Mouse (Mus musculus) CH12.LX (cell line): ENCODE results near the gene Prkar2a. TPM values are rescaled to one million over a fixed set of nuclear protein-coding genes. Genes with fewer than 3 reads are reported as not detected.

Experiments
- DNase-seq: peaks from one replicate; pipeline ENCODE4 v3.0.0-alpha.2; 2013; ENCODE audit errors: extremely low read depth
- H3K27ac ChIP-seq: 2 replicates; pipeline ENCODE4 v1.5.1; 2012; ENCODE audit warnings: low read depth, mild to moderate bottlenecking, control low read depth, moderate library complexity; ENCODE audit not compliant: insufficient read depth
- H3K27me3 ChIP-seq: replicated peaks from 2 replicates; pipeline ENCODE3; 2012; ENCODE audit warnings: inconsistent platforms
- H3K36me3 ChIP-seq, 2 experiments: replicated peaks in 1 of 2; 2 replicates each; pipeline versions ENCODE3 to v1.6.1; 2012; ENCODE audit warnings: inconsistent platforms in 1 of 2, low read length in 1 of 2, mild to moderate bottlenecking in 1 of 2, mixed read lengths in 1 of 2, moderate library complexity in 1 of 2; ENCODE audit not compliant: control insufficient read depth in 1 of 2, insufficient read depth in 1 of 2
- H3K4me1 ChIP-seq, 2 experiments: 2 replicates each; pipeline ENCODE4 v1.6.1; 2012; ENCODE audit warnings: inconsistent platforms in 1 of 2, moderate library complexity in 1 of 2; ENCODE audit not compliant: insufficient read depth in 2 of 2, control insufficient read depth in 1 of 2
- H3K4me2 ChIP-seq: 2 replicates; pipeline ENCODE4 v1.6.1; 2012; ENCODE audit warnings: low read depth, mild to moderate bottlenecking, control low read depth; ENCODE audit not compliant: poor library complexity, insufficient read depth, severe bottlenecking
- H3K4me3 ChIP-seq, 3 experiments: fragments of 150-350 bp in 1 of 3; sonication (generic) in 1 of 3; replicated peaks in 1 of 3; 2 replicates each; pipeline versions ENCODE3 to v1.5.1; 2011 to 2012; ENCODE audit warnings: low read depth in 2 of 3, low read length in 2 of 3, mild to moderate bottlenecking in 2 of 3, moderate library complexity in 2 of 3, control low read depth in 1 of 3, improper control_type of control experiment in 1 of 3, inconsistent platforms in 1 of 3, mixed read lengths in 1 of 3; ENCODE audit not compliant: poor library complexity in 1 of 3
- H3K79me2 ChIP-seq: replicated peaks from 2 replicates; pipeline ENCODE4 v1.6.1; 2012; ENCODE audit warnings: mild to moderate bottlenecking, moderate library complexity; ENCODE audit not compliant: control insufficient read depth, poor library complexity, insufficient read depth, severe bottlenecking; ENCODE audit errors: extremely low read depth
- H3K9ac ChIP-seq: 2 replicates; pipeline ENCODE4 v1.6.1; 2012; ENCODE audit warnings: low read depth, mild to moderate bottlenecking, control low read depth, moderate library complexity; ENCODE audit not compliant: insufficient read depth
- H3K9me3 ChIP-seq: replicated peaks from 2 replicates; pipeline ENCODE3; 2012; ENCODE audit warnings: low read length, inconsistent platforms, mixed read lengths
- CTCF ChIP-seq, 2 experiments: IDR thresholded peaks in 1 of 2; conservative IDR thresholded peaks in 1 of 2; 2 replicates each; pipeline ENCODE4 v1.5.1; 2011 to 2012; ENCODE audit warnings: low read depth in 2 of 2, low read length in 2 of 2, improper control_type of control experiment in 1 of 2, inconsistent platforms in 1 of 2, mild to moderate bottlenecking in 1 of 2, moderate library complexity in 1 of 2
- ELF1 ChIP-seq: IDR thresholded peaks from 2 replicates; pipeline ENCODE4 v1.6.1; 2014; ENCODE audit warnings: low read depth, mild to moderate bottlenecking, inconsistent platforms, low read length, improper control_type of control experiment
- HCFC1 ChIP-seq: IDR thresholded peaks from 2 replicates; pipeline ENCODE4 v1.6.1; 2012; ENCODE audit warnings: low read depth, mild to moderate bottlenecking, inconsistent platforms, low read length, improper control_type of control experiment
- RAD21 ChIP-seq: IDR thresholded peaks from 2 replicates; pipeline ENCODE4 v1.6.1; 2011; ENCODE audit warnings: low read depth, mild to moderate bottlenecking, low read length, improper control_type of control experiment, moderate library complexity
- RCOR1 ChIP-seq: conservative IDR thresholded peaks from 2 replicates; pipeline ENCODE4 v1.6.1; 2012; ENCODE audit warnings: low read depth, mild to moderate bottlenecking, inconsistent platforms, low read length, improper control_type of control experiment
- SMC3 ChIP-seq: IDR thresholded peaks from 2 replicates; pipeline ENCODE4 v1.6.1; 2011; ENCODE audit warnings: low read depth, low read length, improper control_type of control experiment
- ZMIZ1 ChIP-seq: IDR thresholded peaks from 2 replicates; pipeline ENCODE4 v1.6.1; 2012; ENCODE audit warnings: low read depth, mild to moderate bottlenecking, inconsistent platforms, low read length, improper control_type of control experiment
- ZNF384 ChIP-seq: IDR thresholded peaks from 2 replicates; pipeline ENCODE4 v1.6.1; 2012; ENCODE audit warnings: low read depth, low read length, improper control_type of control experiment, inconsistent platforms
- dilution Hi-C: fragments of 300-500 bp; cut with MboI; formaldehyde crosslinking; loops from 2 replicates; pipeline ENCODE4 v1.14.3; 2020; ENCODE audit warnings: low sequenced_read_pairs; ENCODE audit not compliant: extremely low pct_unique_long_range_greater_than_20kb, extremely low pct_ligation_motif_present
- in situ Hi-C: fragments of 300-500 bp; cut with MboI; formaldehyde crosslinking; loops from 3 replicates; pipeline ENCODE4 v1.14.3; 2019; ENCODE audit warnings: low sequenced_read_pairs, low pct_ligation_motif_present, low pct_unique_long_range_greater_than_20kb, mixed read lengths
- polyA plus RNA-seq: library from polyadenylated mRNA; unstranded; fragments of >175 nt; gene quantifications from 2 replicates; pipeline ENCODE4 v1.2.1, GENCODE M21; 2012; ENCODE audit warnings: low read depth; ENCODE audit not compliant: insufficient read length
- total RNA-seq, 2 experiments: library from RNA; depleted of rRNA; stranded (reverse); fragments of 300-350 nt in 1 of 2; fragments of >200 nt in 1 of 2; gene quantifications; 2 replicates each; pipeline ENCODE4 v1.2.3; 2012 to 2014

Prkar2a gene
- total and polyA plus RNA-seq, 3 experiments, result 13.6 to 44.4 (median 14.9) TPM

GRCm38 (mm10) chr9:108799564-108799963, 110.5 kb downstream of the Prkar2a start:
- DNase-seq, result no peak
- H3K4me1 ChIP-seq, result peaks cover 11 to 48% of the 10 kb centered on the region in 2 experiments
- no peaks in the 10 kb centered on the region for H3K9me3 ChIP-seq
- no peak overlapping the region for H3K4me2 ChIP-seq
- in situ Hi-C loops (no loop called here), dilution Hi-C loops (no loop called here)
- peaks cover 51 to 81% of the 10 kb centered on the region in 2 experiments for H3K36me3 ChIP-seq
- TF ChIP-seq RCOR1, result no peak
- TF ChIP-seq HCFC1, result no peak
- TF ChIP-seq ELF1, result no peak
- peak; percentile 53 for TF ChIP-seq RAD21
- no peak for TF ChIP-seq ZMIZ1
- peak; percentile 75 for TF ChIP-seq ZNF384
- peak in 1 of 2 experiments; percentile 57; a peak in 2 of 4 replicates for TF ChIP-seq CTCF (conservative IDR thresholded peaks at IDR 0.05 in 1 of 2, IDR thresholded peaks at IDR 0.05 in 1 of 2; ENCODE audit: low read depth in 2 of 2, low read length in 2 of 2)
- peak; percentile 49 for TF ChIP-seq SMC3
- H3K9ac ChIP-seq, result no peak overlapping the region
- H3K79me2 ChIP-seq, result peaks cover 19% of the 10 kb centered on the region
- H3K4me3 ChIP-seq, result no peak overlapping the region
- H3K27ac ChIP-seq, result no peak overlapping the region
- H3K27me3 ChIP-seq, result no peaks in the 10 kb centered on the region

Other genes with a start within 250 kb of the Prkar2a start
- gene Ccdc71, start 228.8 kb upstream of the Prkar2a start, total RNA-seq (2012; rRNA removed), result 16.1 and 19.3 TPM in 2 replicates
- 13.0 and 14.5 TPM in 2 replicates for gene Ccdc71, start 228.8 kb upstream of the Prkar2a start, total RNA-seq (2014; rRNA removed)
- gene Ccdc71, start 228.8 kb upstream of the Prkar2a start, polyA plus RNA-seq, result 29.0 and 33.0 TPM in 2 replicates
- gene Klhdc8b, start 227.7 kb upstream of the Prkar2a start, total RNA-seq (2012; rRNA removed), result 3.1 and 3.5 TPM in 2 replicates
- 1.9 and 2.6 TPM in 2 replicates for gene Klhdc8b, start 227.7 kb upstream of the Prkar2a start, total RNA-seq (2014; rRNA removed)
- gene Klhdc8b, start 227.7 kb upstream of the Prkar2a start, polyA plus RNA-seq, result 3.4 and 5.2 TPM in 2 replicates
- 0.08 and 0.89 TPM in 2 replicates for gene Lamb2, start 209.6 kb upstream of the Prkar2a start, total RNA-seq (2012; rRNA removed)
- 0.04 TPM in 1 of 2 replicates, not detected in the other for gene Lamb2, start 209.6 kb upstream of the Prkar2a start, total RNA-seq (2014; rRNA removed)
- gene Lamb2, start 209.6 kb upstream of the Prkar2a start, polyA plus RNA-seq, result 0.11 and 0.17 TPM in 2 replicates
- 68.7 and 69.9 TPM in 2 replicates for gene Usp19, start 198.7 kb upstream of the Prkar2a start, total RNA-seq (2012; rRNA removed)
- 36.5 TPM in 2 replicates for gene Usp19, start 198.7 kb upstream of the Prkar2a start, total RNA-seq (2014; rRNA removed)
- 84.2 and 106 TPM in 2 replicates for gene Usp19, start 198.7 kb upstream of the Prkar2a start, polyA plus RNA-seq
- gene Qars, start 181.6 kb upstream of the Prkar2a start, total RNA-seq (2012; rRNA removed), result 271 and 322 TPM in 2 replicates
- 188 and 229 TPM in 2 replicates for gene Qars, start 181.6 kb upstream of the Prkar2a start, total RNA-seq (2014; rRNA removed)
- gene Qars, start 181.6 kb upstream of the Prkar2a start, polyA plus RNA-seq, result 270 and 293 TPM in 2 replicates
- gene Qrich1, start 172.5 kb upstream of the Prkar2a start, total RNA-seq (2012; rRNA removed), result 104 and 115 TPM in 2 replicates
- gene Qrich1, start 172.5 kb upstream of the Prkar2a start, total RNA-seq (2014; rRNA removed), result 117 and 118 TPM in 2 replicates
- gene Qrich1, start 172.5 kb upstream of the Prkar2a start, polyA plus RNA-seq, result 61.5 and 72.1 TPM in 2 replicates
- 405 and 494 TPM in 2 replicates for gene Impdh2, start 129.0 kb upstream of the Prkar2a start, total RNA-seq (2012; rRNA removed)
- gene Impdh2, start 129.0 kb upstream of the Prkar2a start, total RNA-seq (2014; rRNA removed), result 464 and 485 TPM in 2 replicates
- 472 and 483 TPM in 2 replicates for gene Impdh2, start 129.0 kb upstream of the Prkar2a start, polyA plus RNA-seq
- 24.6 and 25.7 TPM in 2 replicates for gene Ndufaf3, start 121.9 kb upstream of the Prkar2a start, total RNA-seq (2012; rRNA removed)
- 15.3 and 15.7 TPM in 2 replicates for gene Ndufaf3, start 121.9 kb upstream of the Prkar2a start, total RNA-seq (2014; rRNA removed)
- gene Ndufaf3, start 121.9 kb upstream of the Prkar2a start, polyA plus RNA-seq, result 27.2 and 30.7 TPM in 2 replicates
- 110 and 119 TPM in 2 replicates for gene Dalrd3, start 119.4 kb upstream of the Prkar2a start, total RNA-seq (2012; rRNA removed)
- gene Dalrd3, start 119.4 kb upstream of the Prkar2a start, total RNA-seq (2014; rRNA removed), result 52.6 and 57.4 TPM in 2 replicates
- 100 and 114 TPM in 2 replicates for gene Dalrd3, start 119.4 kb upstream of the Prkar2a start, polyA plus RNA-seq
- gene Wdr6, start 110.6 kb upstream of the Prkar2a start, total RNA-seq (2012; rRNA removed), result 14.3 and 17.8 TPM in 2 replicates
- 9.1 and 9.8 TPM in 2 replicates for gene Wdr6, start 110.6 kb upstream of the Prkar2a start, total RNA-seq (2014; rRNA removed)
- 14.9 and 16.3 TPM in 2 replicates for gene Wdr6, start 110.6 kb upstream of the Prkar2a start, polyA plus RNA-seq
- 9.1 and 11.0 TPM in 2 replicates for gene P4htm, start 91.6 kb upstream of the Prkar2a start, total RNA-seq (2012; rRNA removed)
- 4.8 and 5.4 TPM in 2 replicates for gene P4htm, start 91.6 kb upstream of the Prkar2a start, total RNA-seq (2014; rRNA removed)
- gene P4htm, start 91.6 kb upstream of the Prkar2a start, polyA plus RNA-seq, result 7.9 and 9.5 TPM in 2 replicates
- 28.1 and 29.0 TPM in 2 replicates for gene Arih2, start 39.9 kb upstream of the Prkar2a start, total RNA-seq (2012; rRNA removed)
- gene Arih2, start 39.9 kb upstream of the Prkar2a start, total RNA-seq (2014; rRNA removed), result 33.5 and 41.2 TPM in 2 replicates
- gene Arih2, start 39.9 kb upstream of the Prkar2a start, polyA plus RNA-seq, result 35.3 and 36.6 TPM in 2 replicates
- gene Slc25a20, start 27.2 kb upstream of the Prkar2a start, total RNA-seq (2012; rRNA removed), result 15.9 and 20.9 TPM in 2 replicates
- 18.9 and 20.8 TPM in 2 replicates for gene Slc25a20, start 27.2 kb upstream of the Prkar2a start, total RNA-seq (2014; rRNA removed)
- gene Slc25a20, start 27.2 kb upstream of the Prkar2a start, polyA plus RNA-seq, result 16.7 and 18.6 TPM in 2 replicates
- gene Ip6k2, start 94.5 kb downstream of the Prkar2a start, total RNA-seq (2012; rRNA removed), result 17.5 and 27.2 TPM in 2 replicates
- 22.6 and 23.6 TPM in 2 replicates for gene Ip6k2, start 94.5 kb downstream of the Prkar2a start, total RNA-seq (2014; rRNA removed)
- 28.4 and 31.4 TPM in 2 replicates for gene Ip6k2, start 94.5 kb downstream of the Prkar2a start, polyA plus RNA-seq
- 4.4 and 6.6 TPM in 2 replicates for gene Nckipsd, start 119.1 kb downstream of the Prkar2a start, total RNA-seq (2012; rRNA removed)
- 5.1 and 6.4 TPM in 2 replicates for gene Nckipsd, start 119.1 kb downstream of the Prkar2a start, total RNA-seq (2014; rRNA removed)
- 11.9 and 13.2 TPM in 2 replicates for gene Nckipsd, start 119.1 kb downstream of the Prkar2a start, polyA plus RNA-seq
- gene Celsr3, start 137.0 kb downstream of the Prkar2a start, total RNA-seq (2012; rRNA removed), result 0.04 and 0.29 TPM in 2 replicates
- not detected in 2 replicates for gene Celsr3, start 137.0 kb downstream of the Prkar2a start, total RNA-seq (2014; rRNA removed)
- 0.04 TPM in 1 of 2 replicates, not detected in the other for gene Celsr3, start 137.0 kb downstream of the Prkar2a start, polyA plus RNA-seq
- 5.0 and 5.2 TPM in 2 replicates for gene Slc26a6, start 164.0 kb downstream of the Prkar2a start, total RNA-seq (2012; rRNA removed)
- gene Slc26a6, start 164.0 kb downstream of the Prkar2a start, total RNA-seq (2014; rRNA removed), result 3.4 and 5.0 TPM in 2 replicates
- 8.3 and 10.0 TPM in 2 replicates for gene Slc26a6, start 164.0 kb downstream of the Prkar2a start, polyA plus RNA-seq
- not detected in 2 replicates for gene Tmem89, start 225.3 kb downstream of the Prkar2a start, total RNA-seq (2012; rRNA removed)
- not detected in 2 replicates for gene Tmem89, start 225.3 kb downstream of the Prkar2a start, total RNA-seq (2014; rRNA removed)
- gene Tmem89, start 225.3 kb downstream of the Prkar2a start, polyA plus RNA-seq, result not detected in 2 replicates
- 327 and 351 TPM in 2 replicates for gene Uqcrc1, start 247.3 kb downstream of the Prkar2a start, total RNA-seq (2012; rRNA removed)
- 301 and 326 TPM in 2 replicates for gene Uqcrc1, start 247.3 kb downstream of the Prkar2a start, total RNA-seq (2014; rRNA removed)
- gene Uqcrc1, start 247.3 kb downstream of the Prkar2a start, polyA plus RNA-seq, result 293 and 301 TPM in 2 replicates